Mouse (Mus musculus) left cerebral cortex, postnatal 14 days (tissue): ENCODE results near the gene Kdm5b. TPM values are rescaled to one million over a fixed set of nuclear protein-coding genes. Genes with fewer than 3 reads are reported as not detected.

Experiments used
- DNase-seq, 2 experiments: peaks; one replicate each; pipeline ENCODE4 v3.0.0; 2021 to 2022; ENCODE audit warnings: low spot score in 2 of 2, mixed read lengths in 1 of 2
- intact Hi-C: fragments of 180-260 bp; cut with DNase I; formaldehyde crosslinking; loops from one replicate; pipeline ENCODE4 v1.15.1; 2025
- total RNA-seq, 2 experiments: library from RNA; stranded (reverse); gene quantifications; 2 replicates each; pipeline ENCODE4 v1.2.3; 2021

The Kdm5b gene
- total RNA-seq, 2 experiments from 2014 or later = 59.0 to 63.2 TPM

GRCm38 (mm10) chr1:134679445-134679844, 119.5 kb downstream of the Kdm5b start:
- DNase-seq = no peak
- intact Hi-C loops = loop anchor here (10.0 kb wide), 1 partner anchor 375 kb away; no protein-coding TSS in a partner anchor

- intact Hi-C loops = no loop called here
- DNase-seq = no peak
Measured at GRCm38 (mm10) chr1:134680617-134681016, 120.6 kb downstream of the Kdm5b start.

GRCm38 (mm10) chr1:134682460-134682859, 122.5 kb downstream of the Kdm5b start:
- peak; percentile 26 to 36 for DNase-seq
- intact Hi-C loops = no loop called here

Other genes starting within 250 kb of the Kdm5b start
- gene Ppfia4, start 227.2 kb upstream of the Kdm5b start, total RNA-seq = 10 to 100 TPM; 55.0 to 61.6 TPM
- 10 to 100 TPM; 67.6 to 95.0 TPM for gene Tmem183a, start 198.2 kb upstream of the Kdm5b start, total RNA-seq
- not detected for gene 4933406M09Rik, start 174.2 kb upstream of the Kdm5b start, total RNA-seq
- gene Cyb5r1, start 154.6 kb upstream of the Kdm5b start, total RNA-seq = 10 to 100 TPM; 15.9 TPM
- 10 to 100 TPM; 63.4 to 66.2 TPM for gene Adipor1, start 144.8 kb upstream of the Kdm5b start, total RNA-seq
- 10 to 100 TPM; 35.4 to 37.1 TPM for gene Klhl12, start 104.6 kb upstream of the Kdm5b start, total RNA-seq
- 10 to 100 TPM; 30.1 to 32.3 TPM for gene Rabif, start 65.5 kb upstream of the Kdm5b start, total RNA-seq
- not detected for gene Mgat4e, start 10.5 kb upstream of the Kdm5b start, total RNA-seq
- 10 to 100 TPM; 35.2 to 36.0 TPM for gene Syt2, start 86.5 kb downstream of the Kdm5b start, total RNA-seq